Mouse (Mus musculus): Measurements from ENCODE around the gene Brpf1.

Gene Brpf1

GRCm38 (mm10) chr6:113344321-113344720 lies 37.4 kb downstream of the Brpf1 start:
- in situ Hi-C loops (cut with MboI; ENCODE audit: low pct_unique_long_range_greater_than_20kb in 1 of 2, low sequenced_read_pairs in 2 of 2, unreplicated experiment in 1 of 2) = no loop called here

GRCm38 (mm10) chr6:113346897-113347296 lies 40.0 kb downstream of the Brpf1 start:
- in situ Hi-C loops (cut with MboI; ENCODE audit: low pct_unique_long_range_greater_than_20kb in 1 of 2, low sequenced_read_pairs in 2 of 2, unreplicated experiment in 1 of 2) = no loop called here

- in situ Hi-C loops (cut with MboI; ENCODE audit: low pct_unique_long_range_greater_than_20kb in 1 of 2, low sequenced_read_pairs in 2 of 2, unreplicated experiment in 1 of 2) = no loop called here
Observed at GRCm38 (mm10) chr6:113350538-113350937, 43.6 kb downstream of the Brpf1 start.

- in situ Hi-C loops (cut with MboI; ENCODE audit: low pct_unique_long_range_greater_than_20kb in 1 of 2, low sequenced_read_pairs in 2 of 2, unreplicated experiment in 1 of 2) = no loop called here
Observed at GRCm38 (mm10) chr6:113351161-113351560, 44.2 kb downstream of the Brpf1 start.

GRCm38 (mm10) chr6:113351653-113352052 lies 44.7 kb downstream of the Brpf1 start:
- in situ Hi-C loops (cut with MboI; ENCODE audit: low pct_unique_long_range_greater_than_20kb in 1 of 2, low sequenced_read_pairs in 2 of 2, unreplicated experiment in 1 of 2) = no loop called here

GRCm38 (mm10) chr6:113352820-113353219 lies 45.9 kb downstream of the Brpf1 start:
- in situ Hi-C loops (cut with MboI; ENCODE audit: low pct_unique_long_range_greater_than_20kb in 1 of 2, low sequenced_read_pairs in 2 of 2, unreplicated experiment in 1 of 2) = no loop called here

GRCm38 (mm10) chr6:113353696-113354095 lies 46.8 kb downstream of the Brpf1 start:
- in situ Hi-C loops (cut with MboI; ENCODE audit: low pct_unique_long_range_greater_than_20kb in 1 of 2, low sequenced_read_pairs in 2 of 2, unreplicated experiment in 1 of 2) = no loop called here

GRCm38 (mm10) chr6:113361476-113361875 lies 54.5 kb downstream of the Brpf1 start:
- in situ Hi-C loops (cut with MboI; ENCODE audit: low pct_unique_long_range_greater_than_20kb in 1 of 2, low sequenced_read_pairs in 2 of 2, unreplicated experiment in 1 of 2) = no loop called here

GRCm38 (mm10) chr6:113362241-113362640 lies 55.3 kb downstream of the Brpf1 start:
- in situ Hi-C loops (cut with MboI; ENCODE audit: low pct_unique_long_range_greater_than_20kb in 1 of 2, low sequenced_read_pairs in 2 of 2, unreplicated experiment in 1 of 2) = no loop called here

- in situ Hi-C loops (cut with MboI; ENCODE audit: low pct_unique_long_range_greater_than_20kb in 1 of 2, low sequenced_read_pairs in 2 of 2, unreplicated experiment in 1 of 2) = no loop called here
Observed at GRCm38 (mm10) chr6:113364518-113365135, 57.7 kb downstream of the Brpf1 start.

GRCm38 (mm10) chr6:113366639-113367038 lies 59.7 kb downstream of the Brpf1 start:
- in situ Hi-C loops (cut with MboI; ENCODE audit: low pct_unique_long_range_greater_than_20kb in 1 of 2, low sequenced_read_pairs in 2 of 2, unreplicated experiment in 1 of 2) = no loop called here

GRCm38 (mm10) chr6:113367574-113367973 lies 60.6 kb downstream of the Brpf1 start:
- in situ Hi-C loops (cut with MboI; ENCODE audit: low pct_unique_long_range_greater_than_20kb in 1 of 2, low sequenced_read_pairs in 2 of 2, unreplicated experiment in 1 of 2) = no loop called here

GRCm38 (mm10) chr6:113368124-113368523 lies 61.2 kb downstream of the Brpf1 start:
- in situ Hi-C loops (cut with MboI; ENCODE audit: low pct_unique_long_range_greater_than_20kb in 1 of 2, low sequenced_read_pairs in 2 of 2, unreplicated experiment in 1 of 2) = no loop called here

- in situ Hi-C loops (cut with MboI; ENCODE audit: low pct_unique_long_range_greater_than_20kb in 1 of 2, low sequenced_read_pairs in 2 of 2, unreplicated experiment in 1 of 2) = no loop called here
Observed at GRCm38 (mm10) chr6:113368577-113368976, 61.6 kb downstream of the Brpf1 start.

- in situ Hi-C loops (cut with MboI; ENCODE audit: low pct_unique_long_range_greater_than_20kb in 1 of 2, low sequenced_read_pairs in 2 of 2, unreplicated experiment in 1 of 2) = no loop called here
Observed at GRCm38 (mm10) chr6:113370194-113370929, 63.4 kb downstream of the Brpf1 start.

- in situ Hi-C loops (cut with MboI; ENCODE audit: low pct_unique_long_range_greater_than_20kb in 1 of 2, low sequenced_read_pairs in 2 of 2, unreplicated experiment in 1 of 2) = no loop called here
Observed at GRCm38 (mm10) chr6:113373491-113373890, 66.6 kb downstream of the Brpf1 start.

All from mouse embryonic stem cell (cell line).